Mouse (Mus musculus): ENCODE measurements around the gene Fbxo28.
"Not testable (repeated sequence)": the region's sequence is repeated elsewhere in the genome, so short reads cannot be mapped to it uniquely, and the experiment has no call there.

Gene Fbxo28

GRCm38 (mm10) chr1:182340281-182340680 lies 1.1 kb downstream of the Fbxo28 start:
- DNase-seq, result no peak

DNA sequence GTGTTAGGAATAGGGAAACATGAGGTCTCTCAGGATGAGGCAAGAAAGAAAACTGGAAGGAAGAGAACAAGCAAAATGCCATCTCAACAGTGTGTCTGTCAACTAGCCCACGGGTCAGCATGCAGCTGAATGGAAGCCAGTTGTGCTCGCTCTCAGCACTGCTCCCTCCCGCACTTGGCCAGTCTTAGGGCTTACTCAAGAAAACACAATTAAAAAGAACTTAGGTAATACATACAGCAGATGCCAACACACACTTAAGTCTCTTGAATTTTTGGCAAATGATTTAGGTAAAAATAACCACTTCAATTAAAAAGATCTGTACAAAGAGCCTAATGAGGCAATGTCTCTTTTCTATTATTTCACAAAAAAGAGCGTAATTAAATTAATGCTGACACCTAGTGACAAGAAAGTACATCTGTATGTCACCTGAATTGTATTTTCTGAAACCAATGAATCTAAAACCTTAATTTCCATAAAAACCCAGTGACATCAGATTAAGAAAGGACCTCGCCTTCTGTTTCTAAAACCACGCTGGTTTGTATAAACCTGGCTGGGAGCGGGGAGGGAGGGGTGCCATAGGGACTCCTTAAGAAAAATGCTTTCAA lies 2.4 kb downstream of the Fbxo28 start:
- no peak for DNase-seq

DNA sequence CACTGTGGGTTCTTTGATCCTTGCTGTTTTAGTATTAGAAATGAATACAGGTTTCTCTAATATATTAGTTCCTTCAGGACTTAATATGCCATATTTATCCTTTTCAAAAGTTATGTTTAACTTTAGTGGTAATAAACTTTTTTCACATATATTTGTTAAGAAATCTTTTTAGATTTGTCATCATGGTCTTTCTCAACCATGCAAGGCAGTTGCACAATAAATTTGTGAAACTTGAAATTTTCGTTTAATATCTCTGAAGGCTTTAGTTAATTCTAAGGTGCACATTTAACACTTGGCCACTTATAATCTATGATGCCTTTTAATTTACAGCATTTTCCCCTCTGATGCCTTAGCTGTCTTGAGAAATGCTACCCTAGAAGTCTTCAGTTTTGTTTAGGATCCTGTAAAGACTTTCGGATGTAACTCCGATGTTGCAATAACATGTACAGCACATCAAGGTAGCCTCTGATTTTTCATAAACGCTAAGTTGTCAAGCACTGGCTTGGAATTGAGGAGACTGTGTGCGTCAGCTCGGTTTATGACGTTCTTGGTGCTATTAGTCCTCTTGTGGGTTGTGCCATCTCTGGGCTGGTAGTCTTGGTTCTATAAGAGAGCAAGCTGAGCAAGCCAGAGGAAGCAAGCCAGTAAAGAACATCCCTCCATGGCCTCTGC lies 7.5 kb downstream of the Fbxo28 start:
- no peak for DNase-seq

- DNase-seq, result no peak
These were observed 9.1 kb downstream of the Fbxo28 start for GRCm38 (mm10) chr1:182332090-182333034.

- no peak for DNase-seq
These were observed 15.5 kb downstream of the Fbxo28 start for GRCm38 (mm10) chr1:182325919-182326318.

DNA sequence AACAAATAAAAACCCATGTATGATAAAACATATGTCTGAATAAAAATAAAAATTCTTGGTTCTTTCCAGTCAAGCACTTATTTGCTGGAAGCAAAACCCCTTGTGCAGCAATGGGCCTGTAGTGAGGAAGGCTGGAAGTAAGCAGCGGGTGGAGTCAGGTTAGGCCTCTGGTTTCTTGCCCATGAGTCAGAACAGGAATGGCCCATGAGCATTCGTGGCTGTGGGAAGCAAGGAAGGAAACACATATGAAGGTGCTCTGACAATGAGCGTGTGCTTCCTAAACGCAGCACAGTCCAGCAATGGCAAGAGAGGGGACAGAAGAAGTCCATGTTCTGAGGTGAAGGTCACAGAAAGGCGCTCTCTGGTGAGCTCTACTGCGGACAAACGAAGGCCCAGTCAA lies 16.9 kb downstream of the Fbxo28 start:
- no peak for DNase-seq

GRCm38 (mm10) chr1:182323139-182323538 lies 18.3 kb downstream of the Fbxo28 start:
- no peak for DNase-seq

GRCm38 (mm10) chr1:182314201-182314600 lies 27.2 kb downstream of the Fbxo28 start:
- DNase-seq, result no peak

GRCm38 (mm10) chr1:182313181-182313580 lies 28.2 kb downstream of the Fbxo28 start:
- DNase-seq, result no peak

- peak in 1 of 2 experiments; percentile 12 for DNase-seq
These were observed 30.1 kb downstream of the Fbxo28 start for GRCm38 (mm10) chr1:182311376-182311775.

- DNase-seq, result no peak
These were observed 31.1 kb downstream of the Fbxo28 start for GRCm38 (mm10) chr1:182310316-182310715.

- no peak for DNase-seq
These were observed 32.0 kb downstream of the Fbxo28 start for GRCm38 (mm10) chr1:182309403-182309802.

DNA sequence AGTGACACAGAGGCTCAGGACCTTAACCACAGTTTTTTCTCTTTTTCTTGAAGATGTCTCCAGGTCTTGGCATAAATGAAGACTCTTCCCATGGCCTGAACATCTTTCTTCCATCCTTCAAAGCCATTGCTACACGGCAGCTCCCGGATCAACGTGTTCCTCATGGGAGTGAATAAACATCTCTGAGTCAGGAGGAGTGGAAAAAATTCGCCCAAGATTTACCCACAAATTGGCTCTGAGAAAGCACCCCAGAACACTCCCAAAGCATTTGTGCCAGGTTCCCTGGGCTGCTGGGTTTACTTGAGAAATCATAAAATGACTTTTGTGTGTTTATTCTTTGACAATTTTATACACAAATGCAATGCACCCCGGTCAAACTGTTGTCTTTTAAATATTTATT lies 38.5 kb downstream of the Fbxo28 start:
- DNase-seq, result no peak

DNA sequence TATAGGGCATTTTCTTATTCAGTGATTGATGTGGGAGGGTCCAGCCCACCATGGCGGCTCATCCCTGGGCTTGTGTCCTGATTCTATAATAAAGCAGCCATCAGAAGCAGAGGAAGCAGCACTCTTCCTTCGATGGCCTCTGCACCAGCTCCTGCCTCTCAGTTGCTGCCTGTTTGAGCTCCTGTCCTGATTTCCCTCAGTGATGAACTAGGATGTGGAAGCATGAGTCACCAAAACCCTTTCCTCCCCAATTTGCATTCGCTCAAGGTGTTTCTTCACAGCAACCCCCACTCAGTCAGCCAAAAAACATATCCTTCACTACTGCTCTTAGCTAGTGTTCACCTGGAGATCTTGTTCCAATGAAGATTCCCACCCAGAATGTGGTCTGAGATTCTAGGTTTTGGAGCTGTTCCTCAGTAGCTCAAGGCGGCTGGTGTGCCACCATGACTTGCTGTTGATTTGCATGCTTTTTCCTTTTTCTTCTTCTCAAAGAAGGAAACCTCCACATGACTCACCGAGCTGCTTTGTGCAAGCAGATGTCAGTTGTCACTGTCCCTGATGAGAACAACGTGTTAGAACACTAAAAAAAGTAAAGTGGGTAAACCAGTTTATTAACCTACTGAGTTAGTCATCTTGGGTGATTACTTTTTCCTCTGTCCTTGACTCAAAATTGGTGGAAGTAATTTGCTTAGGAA lies 39.1 kb downstream of the Fbxo28 start:
- no peak for DNase-seq

DNA sequence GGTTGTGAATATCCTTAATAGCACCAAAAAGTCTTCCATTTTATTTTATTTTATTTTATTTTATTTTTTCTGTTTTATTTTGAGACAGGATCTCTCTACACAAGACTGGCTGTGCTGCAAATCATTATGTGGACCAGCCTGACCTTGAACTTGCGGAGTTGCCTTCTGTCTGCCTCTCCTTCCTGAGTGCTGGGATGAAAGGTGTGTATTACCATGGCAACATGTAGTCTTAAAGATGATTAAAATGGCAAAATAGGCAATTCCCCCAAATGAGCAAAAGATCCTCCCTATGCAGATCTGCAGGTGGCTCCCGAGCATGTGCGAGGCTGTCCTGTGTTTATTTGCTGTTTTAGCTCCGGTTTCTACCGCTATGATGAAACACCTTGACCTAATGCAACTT lies 43.6 kb downstream of the Fbxo28 start:
- DNase-seq, result no peak

DNA sequence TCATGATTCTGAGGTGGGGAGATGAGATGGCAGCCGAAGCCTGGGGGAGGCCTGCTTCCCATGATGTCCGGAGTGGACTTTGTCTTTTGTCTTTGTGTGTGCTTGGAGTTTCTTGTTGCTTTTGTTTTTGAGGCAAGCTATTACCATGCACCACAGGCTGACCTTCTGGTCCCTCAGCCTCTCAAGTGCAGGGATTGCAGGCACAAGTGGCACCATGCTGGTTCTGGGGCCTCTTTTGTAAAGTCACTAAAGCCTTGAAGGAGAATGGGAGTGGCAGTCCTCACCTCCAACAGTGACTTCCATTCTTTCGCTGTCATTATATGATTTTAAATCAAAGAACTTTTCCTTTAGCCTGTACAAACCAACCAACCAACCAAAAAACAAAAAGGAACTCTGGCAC lies 44.2 kb downstream of the Fbxo28 start:
- no peak for DNase-seq

DNA sequence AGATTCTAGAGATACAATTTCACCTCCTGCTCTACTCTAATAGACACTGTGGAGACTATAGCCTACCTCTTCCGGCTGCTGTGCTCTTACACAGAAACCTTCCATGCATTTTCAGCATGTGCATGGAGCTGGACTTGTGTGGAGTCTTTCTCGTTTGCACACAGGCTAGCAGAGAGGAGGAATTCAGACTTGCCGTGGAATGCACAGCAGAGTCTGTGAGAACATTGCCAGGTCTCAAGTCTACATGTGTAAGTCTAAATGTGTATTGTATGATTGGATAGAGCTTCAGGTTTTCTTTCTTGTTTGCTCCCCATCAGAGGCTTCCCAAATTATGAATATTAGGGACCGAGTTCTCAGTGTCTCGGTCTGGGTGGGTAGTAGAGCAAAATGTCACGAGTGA lies 44.6 kb downstream of the Fbxo28 start:
- DNase-seq, result no peak

DNA sequence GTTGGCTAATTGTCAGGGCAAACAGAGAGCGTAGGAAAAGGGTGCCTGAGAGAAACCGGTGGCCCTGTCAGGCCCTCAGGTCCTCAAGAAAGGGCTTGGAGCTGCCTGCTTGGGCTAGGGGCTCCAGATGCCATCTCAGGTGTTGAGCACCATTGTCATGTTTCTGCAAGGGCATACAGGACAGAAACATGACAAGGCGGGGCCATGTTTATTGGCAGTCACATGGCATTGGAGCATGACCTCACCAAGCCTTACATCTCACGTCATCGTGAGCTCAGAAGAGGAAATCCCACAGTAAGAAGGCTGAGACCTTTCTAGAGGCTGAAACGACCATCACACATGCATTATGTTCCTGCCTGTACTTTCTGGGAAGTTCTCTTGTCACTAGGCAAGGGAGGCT lies 45.3 kb downstream of the Fbxo28 start:
- no peak for DNase-seq

DNA sequence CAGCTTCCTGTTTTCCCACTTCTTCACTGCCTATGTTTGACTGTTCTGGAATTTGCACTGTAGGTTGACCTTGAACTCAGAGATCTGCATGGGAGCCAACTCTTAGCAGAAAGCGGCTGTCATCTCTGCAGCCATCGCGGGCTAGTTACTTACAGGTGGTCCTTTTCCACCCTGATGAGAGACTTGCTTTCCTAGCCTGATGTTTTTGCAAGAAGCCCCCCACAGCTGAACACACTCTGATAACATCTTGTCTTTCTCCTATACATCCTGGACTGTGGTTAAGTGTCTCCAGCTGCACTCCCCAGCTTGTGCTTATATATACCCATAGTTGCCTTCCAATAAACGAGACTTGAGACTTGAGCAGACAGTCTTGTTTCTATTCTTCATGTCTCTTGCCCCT lies 49.1 kb downstream of the Fbxo28 start:
- DNase-seq, result no peak

GRCm38 (mm10) chr1:182290741-182291140 lies 50.7 kb downstream of the Fbxo28 start:
- DNase-seq, result not testable (repeated sequence)

DNA sequence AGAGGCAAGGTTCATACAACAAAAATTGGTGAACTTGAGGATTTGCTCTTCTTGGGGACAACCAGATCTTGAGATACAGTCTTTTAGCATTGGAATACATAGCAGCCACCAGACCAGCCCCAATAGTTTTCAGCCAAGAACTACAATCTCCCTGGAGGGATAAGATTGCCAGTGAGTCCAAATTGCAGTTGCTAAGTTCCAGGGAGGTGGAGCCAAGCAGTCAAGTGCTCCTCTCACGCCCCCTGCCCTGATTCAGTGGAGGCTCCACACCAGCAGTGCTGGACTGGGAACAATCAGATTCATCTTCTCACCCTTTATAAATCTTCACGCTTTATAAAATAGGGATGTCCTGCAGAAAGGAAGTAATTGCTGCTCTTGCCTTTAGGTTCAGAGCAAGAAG lies 51.6 kb downstream of the Fbxo28 start:
- DNase-seq, result no peak

- DNase-seq, result no peak
These were observed 52.8 kb downstream of the Fbxo28 start for GRCm38 (mm10) chr1:182288601-182289000.

DNA sequence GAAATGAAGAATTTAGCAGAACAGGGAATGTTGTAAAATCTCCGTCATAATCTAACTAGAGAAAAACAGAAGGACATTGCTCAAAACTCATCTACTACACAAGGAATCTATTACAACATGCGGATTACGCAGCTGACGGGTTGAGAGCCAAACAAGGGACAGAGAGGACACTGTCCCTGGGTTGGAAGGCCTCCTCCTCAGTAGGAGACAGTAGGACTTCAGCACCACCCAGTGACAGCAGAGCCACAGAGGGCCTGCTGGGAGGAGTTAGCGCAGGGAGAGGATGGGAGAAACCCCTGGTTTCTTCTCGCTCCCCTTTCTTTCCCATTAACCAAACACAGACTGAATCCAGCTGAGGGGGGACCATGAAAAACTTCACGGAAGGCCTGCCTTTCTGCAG lies 53.6 kb downstream of the Fbxo28 start:
- DNase-seq, result peak in 1 of 2 experiments; percentile 49

Measured in kidney, postnatal 25 days (tissue).